Mouse (Mus musculus) ES-E14 (cell line): ENCODE results near the gene Pi4k2b. TPM values are rescaled to one million over a fixed set of nuclear protein-coding genes. Genes with fewer than 3 reads are reported as not detected.

ENCODE experiments used
- DNase-seq: peaks from one replicate; pipeline ENCODE4 v3.0.0-alpha.2; 2013; ENCODE audit warnings: low read depth, low spot score
- H3K27ac ChIP-seq: 2 replicates; pipeline ENCODE4 v1.5.1; 2012; ENCODE audit warnings: low read depth, mild to moderate bottlenecking, low read length, moderate library complexity, mixed read lengths; ENCODE audit not compliant: poor library complexity, insufficient read depth, severe bottlenecking
- H3K36me3 ChIP-seq: 2 replicates; pipeline ENCODE4 v1.6.1; 2012; ENCODE audit warnings: mild to moderate bottlenecking, low read length, moderate library complexity, mixed read lengths; ENCODE audit not compliant: control insufficient read depth, poor library complexity, insufficient read depth, severe bottlenecking
- H3K4me1 ChIP-seq, 2 experiments: fragments of 150-350 bp in 1 of 2; sonication (generic) in 1 of 2; 2 replicates each; pipeline ENCODE4 v1.6.1; 2012; ENCODE audit warnings: low read length in 2 of 2, mild to moderate bottlenecking in 1 of 2, mixed read lengths in 1 of 2; ENCODE audit not compliant: control insufficient read depth in 2 of 2, insufficient read depth in 2 of 2, poor library complexity in 1 of 2
- H3K4me3 ChIP-seq, 2 experiments: fragments of 150-350 bp in 1 of 2; sonication (generic) in 1 of 2; 2 replicates each; pipeline ENCODE4 v1.5.1; 2012; ENCODE audit warnings: low read length in 2 of 2, low read depth in 1 of 2, mild to moderate bottlenecking in 1 of 2, mixed read lengths in 1 of 2; ENCODE audit not compliant: insufficient read depth in 1 of 2, poor library complexity in 1 of 2, severe bottlenecking in 1 of 2
- H3K9ac ChIP-seq: 2 replicates; pipeline ENCODE4 v1.6.1; 2012; ENCODE audit warnings: low read depth, mild to moderate bottlenecking, low read length, mixed read lengths; ENCODE audit not compliant: poor library complexity, insufficient read depth, severe bottlenecking
- H3K9me3 ChIP-seq: fragments of 150-350 bp; sonication (generic); 2 replicates; pipeline ENCODE4 v1.6.1; 2012; ENCODE audit warnings: low read depth, mild to moderate bottlenecking, low read length; ENCODE audit not compliant: control insufficient read depth, insufficient read depth
- CHD2 ChIP-seq: IDR thresholded peaks from 2 replicates; pipeline ENCODE4 v1.6.1; 2014; ENCODE audit warnings: mild to moderate bottlenecking, low read depth, low read length, inconsistent platforms
- HCFC1 ChIP-seq: IDR thresholded peaks from 2 replicates; pipeline ENCODE4 v1.6.1; 2012; ENCODE audit warnings: low read length, inconsistent platforms, borderline replicate concordance; ENCODE audit not compliant: insufficient read depth
- MAFK ChIP-seq: IDR thresholded peaks from 2 replicates; pipeline ENCODE4 v1.6.1; 2014; ENCODE audit warnings: mild to moderate bottlenecking, low read depth, low read length, inconsistent platforms; ENCODE audit not compliant: insufficient read depth
- ZC3H11A ChIP-seq: IDR thresholded peaks from 2 replicates; pipeline ENCODE4 v1.6.1; 2012; ENCODE audit warnings: low read depth, mild to moderate bottlenecking, inconsistent platforms, low read length, borderline replicate concordance
- ZNF384 ChIP-seq: IDR thresholded peaks from 2 replicates; pipeline ENCODE4 v1.6.1; 2012; ENCODE audit warnings: low read depth, low read length, inconsistent platforms
- in situ Hi-C, 2 experiments: fragments of 600-800 bp; cut with MboI; formaldehyde crosslinking; loops; one replicate each; pipeline ENCODE4 v1.15.1; 2025; ENCODE audit warnings: low sequenced_read_pairs in 2 of 2, inconsistent platforms in 1 of 2; ENCODE audit not compliant: unreplicated experiment in 2 of 2
- total RNA-seq: library from RNA; depleted of rRNA; stranded (reverse); fragments of 300-350 nt; gene quantifications from 2 replicates; pipeline ENCODE4 v1.2.3, GENCODE M21; 2012

Gene Pi4k2b
- total RNA-seq, 1 experiment: 20.3 TPM

GRCm38 (mm10) chr5:52716742-52717448, 24.5 kb upstream of the Pi4k2b start:
- Histone ChIP-seq H3K9me3 (no peaks in the 10 kb centered on the region), H3K9ac (no peak overlapping the region), H3K27ac (no peak overlapping the region), H3K36me3 (no peaks in the 10 kb centered on the region), H3K4me1 (no peaks in the 10 kb centered on the region), H3K4me3 (no peak overlapping the region)
- TF ChIP-seq MAFK: no peak
- TF ChIP-seq HCFC1: no peak
- TF ChIP-seq CHD2: no peak
- TF ChIP-seq ZC3H11A: no peak
- DNase-seq: no peak
- in situ Hi-C loops: no loop called here

- no peak overlapping the region for H3K27ac ChIP-seq
- H3K36me3 ChIP-seq: no peaks in the 10 kb centered on the region
- no peak overlapping the region for H3K9ac ChIP-seq
- in situ Hi-C loops: no loop called here
- H3K4me3 ChIP-seq: no peak overlapping the region
- H3K9me3 ChIP-seq: no peaks in the 10 kb centered on the region
- no peak for TF ChIP-seq CHD2
- TF ChIP-seq HCFC1: no peak
- no peak for TF ChIP-seq ZC3H11A
- no peak for TF ChIP-seq ZNF384
- TF ChIP-seq MAFK: no peak
- no peaks in the 10 kb centered on the region for H3K4me1 ChIP-seq
- no peak for DNase-seq
Measured at GRCm38 (mm10) chr5:52721003-52721402, 20.4 kb upstream of the Pi4k2b start.

GRCm38 (mm10) chr5:52727747-52728146, 13.6 kb upstream of the Pi4k2b start:
- Histone ChIP-seq H3K4me1 (no peaks in the 10 kb centered on the region), H3K36me3 (no peaks in the 10 kb centered on the region)
- in situ Hi-C loops: no loop called here

GRCm38 (mm10) chr5:52732811-52733210, 8.6 kb upstream of the Pi4k2b start:
- no peak overlapping the region for H3K9ac ChIP-seq
- DNase-seq: no peak
- in situ Hi-C loops: no loop called here
- H3K9me3 ChIP-seq: no peaks in the 10 kb centered on the region
- no peaks in the 10 kb centered on the region for H3K36me3 ChIP-seq
- TF ChIP-seq ZNF384: no peak
- TF ChIP-seq ZC3H11A: no peak
- H3K4me1 ChIP-seq: no peaks in the 10 kb centered on the region
- H3K27ac ChIP-seq: no peak overlapping the region
- H3K4me3 ChIP-seq: no peak overlapping the region

More at GRCm38 (mm10) chr5:52727747-52728146, 13.6 kb upstream of the Pi4k2b start:
- no peak for TF ChIP-seq ZNF384
- no peak for TF ChIP-seq ZC3H11A
- no peak for TF ChIP-seq HCFC1
- DNase-seq: no peak
- Histone ChIP-seq H3K9me3 (no peaks in the 10 kb centered on the region), H3K4me3 (no peak overlapping the region), H3K27ac (no peak overlapping the region), H3K9ac (no peak overlapping the region)

- Histone ChIP-seq H3K4me1 (no peaks in the 10 kb centered on the region), H3K4me3 (no peak overlapping the region), H3K36me3 (no peaks in the 10 kb centered on the region), H3K9me3 (no peaks in the 10 kb centered on the region), H3K9ac (no peak overlapping the region), H3K27ac (no peak overlapping the region)
- DNase-seq: no peak
- TF ChIP-seq HCFC1 (no peak), ZC3H11A (no peak), ZNF384 (no peak), MAFK (no peak), CHD2 (no peak)
- in situ Hi-C loops: no loop called here
Measured at GRCm38 (mm10) chr5:52736046-52736445, 5.3 kb upstream of the Pi4k2b start.
